Mouse (Mus musculus): ENCODE data around the gene Plce1. TPM values are rescaled to one million over a fixed set of nuclear protein-coding genes. Genes with fewer than 3 reads are reported as not detected.

Plce1 gene
- polyA plus RNA-seq, 2 experiments = 0.21 to 0.50 TPM

- no peak overlapping the region for H3K4me2 ChIP-seq (ENCODE audit: low read depth)
- H3K9ac ChIP-seq (replicated peaks) = no peak overlapping the region
- no peak for TF ChIP-seq EP300 (IDR thresholded peaks at IDR 0.05; ENCODE audit: low read depth)
- H3K4me1 ChIP-seq (replicated peaks; ENCODE audit: control insufficient read depth in 2 of 2, insufficient read depth in 2 of 2, low read length in 1 of 2) = no peaks in the 10 kb centered on the region
- 83% methylated on average over 1 of the region's 1 CpGs for WGBS (ENCODE audit: insufficient replicate concordance)
- peaks cover 32% of the 10 kb centered on the region for H3K36me3 ChIP-seq (replicated peaks; ENCODE audit: control insufficient read depth, insufficient read depth, low read depth)
- DNase-seq (ENCODE audit: low read depth in 3 of 3, low spot score in 3 of 3) = no peak
- no peak overlapping the region for H3K27ac ChIP-seq
- no peak overlapping the region for H3K4me3 ChIP-seq (ENCODE audit: insufficient read depth in 1 of 2, low read depth in 2 of 2, low read length in 2 of 2)
- no peak for ATAC-seq (ENCODE audit: insufficient read depth)
- H3K27me3 ChIP-seq (ENCODE audit: control insufficient read depth, insufficient read depth, low read length) = no peaks in the 10 kb centered on the region
- no peaks in the 10 kb centered on the region for H3K9me3 ChIP-seq (ENCODE audit: control insufficient read depth, low read length)
These were observed 317.4 kb downstream of the Plce1 start for GRCm38 (mm10) chr19:38798291-38798690.

GRCm38 (mm10) chr19:38798801-38799200, 317.9 kb downstream of the Plce1 start:
- no peak overlapping the region for H3K9ac ChIP-seq (replicated peaks)
- no peak for TF ChIP-seq EP300 (IDR thresholded peaks at IDR 0.05; ENCODE audit: low read depth)
- TF ChIP-seq CTCF (IDR thresholded peaks at IDR 0.05; ENCODE audit: low read depth) = no peak
- no peak overlapping the region for H3K4me3 ChIP-seq (ENCODE audit: insufficient read depth in 1 of 2, low read depth in 2 of 2, low read length in 2 of 2)
- no peaks in the 10 kb centered on the region for H3K9me3 ChIP-seq (ENCODE audit: control insufficient read depth, low read length)
- H3K4me2 ChIP-seq (ENCODE audit: low read depth) = no peak overlapping the region
- ATAC-seq (ENCODE audit: insufficient read depth) = no peak
- no peak for DNase-seq (ENCODE audit: low read depth in 3 of 3, low spot score in 3 of 3)
- WGBS (ENCODE audit: insufficient replicate concordance) = 85% methylated on average over 6 of the region's 6 CpGs
- H3K4me1 ChIP-seq (replicated peaks; ENCODE audit: control insufficient read depth in 2 of 2, insufficient read depth in 2 of 2, low read length in 1 of 2) = no peaks in the 10 kb centered on the region
- no peak overlapping the region for H3K27ac ChIP-seq
- H3K36me3 ChIP-seq (replicated peaks; ENCODE audit: control insufficient read depth, insufficient read depth, low read depth) = peaks cover 34% of the 10 kb centered on the region
- H3K27me3 ChIP-seq (ENCODE audit: control insufficient read depth, insufficient read depth, low read length) = no peaks in the 10 kb centered on the region

GRCm38 (mm10) chr19:38818191-38818590, 337.3 kb downstream of the Plce1 start:
- Histone ChIP-seq H3K4me1 (replicated peaks; ENCODE audit: control insufficient read depth in 2 of 2, insufficient read depth in 2 of 2, low read length in 1 of 2) (peaks cover 18 to 26% of the 10 kb centered on the region in 2 experiments), H3K27ac (no peak overlapping the region), H3K9me3 (ENCODE audit: control insufficient read depth, low read length) (no peaks in the 10 kb centered on the region), H3K4me3 (ENCODE audit: insufficient read depth in 1 of 2, low read depth in 2 of 2, low read length in 2 of 2) (peak overlapping the region; percentile 91 to 92), H3K27me3 (ENCODE audit: control insufficient read depth, insufficient read depth, low read length) (no peaks in the 10 kb centered on the region), H3K4me2 (ENCODE audit: low read depth) (peak overlapping the region; percentile 96), H3K9ac (replicated peaks) (peak overlapping the region; percentile 91), H3K36me3 (replicated peaks; ENCODE audit: control insufficient read depth, insufficient read depth, low read depth) (peaks cover 17% of the 10 kb centered on the region)
- TF ChIP-seq CTCF (IDR thresholded peaks at IDR 0.05; ENCODE audit: low read depth) (no peak), EP300 (IDR thresholded peaks at IDR 0.05; ENCODE audit: low read depth) (no peak)
- no peak for DNase-seq (ENCODE audit: low read depth in 3 of 3, low spot score in 3 of 3)
- ATAC-seq (ENCODE audit: insufficient read depth) = no peak
- WGBS (ENCODE audit: insufficient replicate concordance) = 19% methylated on average over 8 of the region's 8 CpGs

GRCm38 (mm10) chr19:38818766-38819426, 338.0 kb downstream of the Plce1 start, which contains the start of gene Noc3l:
Gene Noc3l, minus strand, starts transcription at chr19:38819237.
- Histone ChIP-seq H3K27ac (peak within 1 kb of the TSS; percentile 98), H3K4me1 (replicated peaks; ENCODE audit: control insufficient read depth in 2 of 2, insufficient read depth in 2 of 2, low read length in 1 of 2) (peaks cover 18 to 26% of the 10 kb centered on the region in 2 experiments), H3K4me2 (ENCODE audit: low read depth) (peak within 1 kb of the TSS; percentile 96), H3K9me3 (ENCODE audit: control insufficient read depth, low read length) (no peaks in the 10 kb centered on the region), H3K36me3 (replicated peaks; ENCODE audit: control insufficient read depth, insufficient read depth, low read depth) (peaks cover 15% of the 10 kb centered on the region), H3K4me3 (ENCODE audit: insufficient read depth in 1 of 2, low read depth in 2 of 2, low read length in 2 of 2) (peak within 1 kb of the TSS; percentile 91 to 92), H3K27me3 (ENCODE audit: control insufficient read depth, insufficient read depth, low read length) (no peaks in the 10 kb centered on the region), H3K9ac (replicated peaks) (peak within 1 kb of the TSS; percentile 91)
- DNase-seq (ENCODE audit: low read depth in 3 of 3, low spot score in 3 of 3) (peak; percentile 78 to 85 (median 82)), ATAC-seq (ENCODE audit: insufficient read depth) (peak; percentile 83)
- TF ChIP-seq EP300 (IDR thresholded peaks at IDR 0.05; ENCODE audit: low read depth) (no peak), CTCF (IDR thresholded peaks at IDR 0.05; ENCODE audit: low read depth) (peak; percentile 99)
- under 1% methylated on average over 37 of the region's 38 CpGs for WGBS (ENCODE audit: insufficient replicate concordance)

GRCm38 (mm10) chr19:38819427-38819802, 338.5 kb downstream of the Plce1 start:
- DNase-seq (ENCODE audit: low read depth in 3 of 3, low spot score in 3 of 3) (no peak), ATAC-seq (ENCODE audit: insufficient read depth) (peak; percentile 56; the same call in 1 of the 2 replicates)
- Histone ChIP-seq H3K9me3 (ENCODE audit: control insufficient read depth, low read length) (no peaks in the 10 kb centered on the region), H3K4me3 (ENCODE audit: insufficient read depth in 1 of 2, low read depth in 2 of 2, low read length in 2 of 2) (peak overlapping the region; percentile 91 to 92), H3K4me2 (ENCODE audit: low read depth) (peak overlapping the region; percentile 96), H3K36me3 (replicated peaks; ENCODE audit: control insufficient read depth, insufficient read depth, low read depth) (peaks cover 10% of the 10 kb centered on the region), H3K27ac (peak overlapping the region; percentile 98), H3K27me3 (ENCODE audit: control insufficient read depth, insufficient read depth, low read length) (no peaks in the 10 kb centered on the region), H3K9ac (replicated peaks) (peak overlapping the region; percentile 91), H3K4me1 (replicated peaks; ENCODE audit: control insufficient read depth in 2 of 2, insufficient read depth in 2 of 2, low read length in 1 of 2) (peaks cover 18 to 26% of the 10 kb centered on the region in 2 experiments)
- 4% methylated on average over 16 of the region's 16 CpGs for WGBS (ENCODE audit: insufficient replicate concordance)
- TF ChIP-seq EP300 (IDR thresholded peaks at IDR 0.05; ENCODE audit: low read depth) (no peak), CTCF (IDR thresholded peaks at IDR 0.05; ENCODE audit: low read depth) (no peak)

All from liver, embryonic 14.5 days (tissue).